Mouse (Mus musculus): ENCODE data around the gene Nyap1. TPM values are rescaled to one million over a fixed set of nuclear protein-coding genes. Genes with fewer than 3 reads are reported as not detected.
"Not testable (repeated sequence)": the region's sequence is repeated elsewhere in the genome, so short reads cannot be mapped to it uniquely, and the experiment has no call there.

Gene Nyap1
- polyA plus RNA-seq, 1 experiment = 60.9 TPM

- DNase-seq (ENCODE audit: extremely low spot score in 1 of 2, low spot score in 1 of 2) = no peak
These were observed 5.0 kb upstream of the Nyap1 start for GRCm38 (mm10) chr5:137746282-137746850.

- DNase-seq (ENCODE audit: extremely low spot score in 1 of 2, low spot score in 1 of 2) = peak; percentile 86 to 87
These were observed 4.1 kb upstream of the Nyap1 start, which contains the start of gene Tsc22d4 for GRCm38 (mm10) chr5:137745214-137746171. Tsc22d4 (plus strand) TSS chr5:137745730.

GRCm38 (mm10) chr5:137744197-137744596 is 2.8 kb upstream of the Nyap1 start:
- DNase-seq (ENCODE audit: extremely low spot score in 1 of 2, low spot score in 1 of 2) = no peak

GRCm38 (mm10) chr5:137742836-137743235 is 1.4 kb upstream of the Nyap1 start:
- no peak for DNase-seq (ENCODE audit: extremely low spot score in 1 of 2, low spot score in 1 of 2)

GRCm38 (mm10) chr5:137742048-137742447 is 641 bp upstream of the Nyap1 start:
- no peak for DNase-seq (ENCODE audit: extremely low spot score in 1 of 2, low spot score in 1 of 2)

GRCm38 (mm10) chr5:137740506-137740905 is 901 bp downstream of the Nyap1 start:
- no peak for DNase-seq (ENCODE audit: extremely low spot score in 1 of 2, low spot score in 1 of 2)

- DNase-seq (ENCODE audit: extremely low spot score in 1 of 2, low spot score in 1 of 2) = no peak
These were observed 1.9 kb downstream of the Nyap1 start for GRCm38 (mm10) chr5:137739471-137739870.

- no peak for DNase-seq (ENCODE audit: extremely low spot score in 1 of 2, low spot score in 1 of 2)
These were observed 2.9 kb downstream of the Nyap1 start for GRCm38 (mm10) chr5:137738516-137738915.

- peak in 1 of 2 experiments; percentile 71 for DNase-seq (ENCODE audit: extremely low spot score in 1 of 2, low spot score in 1 of 2)
These were observed 3.9 kb downstream of the Nyap1 start for GRCm38 (mm10) chr5:137737400-137737940.

GRCm38 (mm10) chr5:137734289-137735061 is 6.9 kb downstream of the Nyap1 start:
- DNase-seq (ENCODE audit: extremely low spot score in 1 of 2, low spot score in 1 of 2) = peak; percentile 93 to 95

- DNase-seq (ENCODE audit: extremely low spot score in 1 of 2, low spot score in 1 of 2) = no peak
These were observed 7.6 kb downstream of the Nyap1 start for GRCm38 (mm10) chr5:137733638-137734288.

GRCm38 (mm10) chr5:137726767-137727166 is 14.6 kb downstream of the Nyap1 start:
- DNase-seq (ENCODE audit: extremely low spot score in 1 of 2, low spot score in 1 of 2) = no peak

- DNase-seq (ENCODE audit: extremely low spot score in 1 of 2, low spot score in 1 of 2) = no peak
These were observed 17.6 kb downstream of the Nyap1 start for GRCm38 (mm10) chr5:137723840-137724239.

- not testable (repeated sequence) for DNase-seq (ENCODE audit: extremely low spot score in 1 of 2, low spot score in 1 of 2)
These were observed 20.7 kb downstream of the Nyap1 start for GRCm38 (mm10) chr5:137720558-137721164.

- DNase-seq (ENCODE audit: extremely low spot score in 1 of 2, low spot score in 1 of 2) = no peak
These were observed 22.3 kb downstream of the Nyap1 start for GRCm38 (mm10) chr5:137719088-137719487.

- no peak for DNase-seq (ENCODE audit: extremely low spot score in 1 of 2, low spot score in 1 of 2)
These were observed 23.2 kb downstream of the Nyap1 start for GRCm38 (mm10) chr5:137718020-137718790.

- no peak for DNase-seq (ENCODE audit: extremely low spot score in 1 of 2, low spot score in 1 of 2)
These were observed 25.7 kb downstream of the Nyap1 start for GRCm38 (mm10) chr5:137715685-137716084.

GRCm38 (mm10) chr5:137713454-137713853 is 28.0 kb downstream of the Nyap1 start:
- no peak for DNase-seq (ENCODE audit: extremely low spot score in 1 of 2, low spot score in 1 of 2)
